Mouse (Mus musculus): ENCODE measurements around the gene Tmem106b. TPM values are rescaled to one million over a fixed set of nuclear protein-coding genes. Genes with fewer than 3 reads are reported as not detected.

Gene Tmem106b
- 9.0 and 9.6 TPM in 2 replicates for polyA plus RNA-seq (2012; rRNA removed)

GRCm38 (mm10) chr6:13069302-13070146, at the start of gene Tmem106b:
Tmem106b (plus strand) TSS chr6:13069759.

Other genes starting within 250 kb of the Tmem106b start
- gene Vwde, start 155.2 kb downstream of the Tmem106b start, polyA plus RNA-seq (2012; rRNA removed): not detected in 2 replicates